Mouse (Mus musculus) left cerebral cortex, adult 18-20 months (tissue): ENCODE measurements around the gene Cib4. TPM values are rescaled to one million over a fixed set of nuclear protein-coding genes. Genes with fewer than 3 reads are reported as not detected.
A peak's percentile ranks its signal among the peaks of the same experiment; 100 is the strongest.

ENCODE experiments used
- DNase-seq, 2 experiments: peaks; one replicate each; pipeline ENCODE4 v3.0.0; 2021 to 2022; ENCODE audit warnings: low spot score in 2 of 2, mixed read lengths in 1 of 2
- total RNA-seq, 2 experiments: library from RNA; stranded (reverse); gene quantifications; 2 replicates each; pipeline ENCODE4 v1.2.3; 2021

Cib4 gene
- total RNA-seq, 2 experiments from 2014 or later: not detected

DNA sequence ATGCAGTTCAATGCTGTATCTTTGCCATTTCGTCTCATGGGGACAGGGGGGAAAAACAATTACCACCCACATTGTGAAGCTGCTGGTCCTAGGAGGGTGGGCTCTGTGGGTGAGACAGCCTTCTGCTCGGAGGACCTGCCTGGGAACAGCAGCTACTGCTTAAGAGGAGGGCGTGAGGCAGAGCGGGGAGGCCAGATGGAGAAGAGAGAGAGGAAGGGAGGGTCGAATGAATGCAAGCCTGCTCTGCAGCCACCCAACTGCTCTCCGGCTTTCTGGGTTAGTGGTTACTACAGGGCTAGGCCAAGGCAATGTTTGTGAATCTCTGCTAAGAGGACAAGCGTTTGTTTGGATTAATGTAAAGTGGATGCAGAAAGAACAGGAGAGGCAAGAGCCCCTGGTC lies 26.1 kb downstream of the Cib4 start:
- DNase-seq: no peak

DNA sequence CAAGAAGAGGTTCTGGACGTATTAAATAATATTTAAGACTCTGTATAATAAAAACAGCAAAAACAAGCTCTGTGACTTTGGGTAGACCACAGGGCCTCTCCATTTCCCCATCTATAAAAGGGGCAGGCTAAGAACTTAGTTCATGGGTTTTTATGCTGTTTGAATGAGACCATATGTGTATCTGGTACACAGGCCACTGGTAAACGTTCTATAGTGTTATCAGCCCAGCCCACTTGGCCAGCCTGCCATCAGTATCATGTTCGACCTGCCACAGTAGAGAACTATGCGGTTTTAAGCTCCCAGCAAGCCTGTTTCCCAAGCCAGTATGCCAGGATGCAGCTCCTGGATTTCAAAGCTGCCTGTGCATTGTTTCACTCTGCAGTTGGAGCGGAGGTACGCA lies 27.1 kb downstream of the Cib4 start:
- DNase-seq: no peak

GRCm38 (mm10) chr5:30518108-30518507 lies 27.5 kb downstream of the Cib4 start:
- DNase-seq: no peak

GRCm38 (mm10) chr5:30516376-30516775 lies 29.3 kb downstream of the Cib4 start:
- peak; percentile 49 to 63 for DNase-seq

GRCm38 (mm10) chr5:30513111-30513510 lies 32.5 kb downstream of the Cib4 start:
- DNase-seq: no peak

- no peak for DNase-seq
These were observed 48.3 kb downstream of the Cib4 start for GRCm38 (mm10) chr5:30497299-30497698.

DNA sequence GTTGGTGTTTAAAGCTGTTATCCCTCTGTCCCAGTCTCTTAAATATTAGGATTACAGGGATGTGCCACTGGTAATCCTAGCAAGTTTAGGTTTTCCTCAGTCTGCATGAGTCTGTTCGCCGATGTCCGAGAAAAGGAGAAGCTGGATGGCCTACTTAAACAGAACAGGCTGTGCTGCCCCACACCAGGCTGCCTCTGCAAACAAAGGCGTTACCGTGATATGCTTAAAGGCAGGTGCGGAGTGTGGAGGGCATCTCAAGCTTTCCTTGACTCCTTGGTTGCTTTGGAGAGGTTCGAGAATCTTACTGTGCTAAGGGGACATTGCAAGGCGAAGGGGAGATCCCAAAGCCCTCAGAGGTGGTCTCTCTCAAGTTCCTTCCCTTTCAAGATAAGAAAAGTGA lies 48.8 kb downstream of the Cib4 start:
- no peak for DNase-seq

- no peak for DNase-seq
These were observed 50.3 kb downstream of the Cib4 start for GRCm38 (mm10) chr5:30495288-30495687.

DNA sequence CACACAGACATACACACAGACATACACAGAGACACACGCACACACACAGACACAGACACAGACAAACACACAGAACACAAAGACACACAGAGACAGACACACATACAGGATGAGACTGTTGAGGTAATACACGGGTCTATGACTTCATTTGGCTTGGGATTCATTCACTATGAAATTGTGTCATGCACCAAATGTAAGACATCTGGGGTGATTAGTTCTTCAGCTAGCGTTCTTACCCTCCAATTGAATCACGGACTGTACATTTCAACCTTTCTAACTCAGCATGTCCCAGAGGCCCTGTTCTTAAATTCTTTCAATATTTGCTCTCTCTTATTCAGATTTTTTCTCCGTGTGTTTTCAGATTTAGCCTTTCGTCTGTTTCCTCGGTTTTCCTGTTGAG lies 51.0 kb downstream of the Cib4 start:
- DNase-seq: no peak

- no peak for DNase-seq
These were observed 51.9 kb downstream of the Cib4 start for GRCm38 (mm10) chr5:30493723-30494122.

DNA sequence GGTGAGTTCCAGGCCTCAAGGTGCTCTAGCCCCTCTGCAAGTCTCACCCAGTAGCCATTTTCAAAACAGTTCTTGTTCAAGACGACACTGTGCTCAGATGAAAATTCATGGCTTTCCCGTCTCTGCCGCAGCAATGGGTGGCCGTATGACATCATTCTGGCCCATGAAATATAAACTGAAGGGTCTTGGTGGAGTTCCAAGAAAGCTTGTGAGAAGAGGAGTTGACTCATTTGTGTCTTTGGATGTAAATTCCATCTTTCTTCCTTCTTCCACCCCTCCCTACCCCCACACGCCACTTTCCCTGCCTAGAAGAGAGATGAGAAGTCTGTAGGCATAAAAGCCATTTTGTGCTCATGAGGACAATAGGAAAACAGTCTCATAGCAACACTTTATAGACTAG lies 54.8 kb downstream of the Cib4 start:
- no peak for DNase-seq

DNA sequence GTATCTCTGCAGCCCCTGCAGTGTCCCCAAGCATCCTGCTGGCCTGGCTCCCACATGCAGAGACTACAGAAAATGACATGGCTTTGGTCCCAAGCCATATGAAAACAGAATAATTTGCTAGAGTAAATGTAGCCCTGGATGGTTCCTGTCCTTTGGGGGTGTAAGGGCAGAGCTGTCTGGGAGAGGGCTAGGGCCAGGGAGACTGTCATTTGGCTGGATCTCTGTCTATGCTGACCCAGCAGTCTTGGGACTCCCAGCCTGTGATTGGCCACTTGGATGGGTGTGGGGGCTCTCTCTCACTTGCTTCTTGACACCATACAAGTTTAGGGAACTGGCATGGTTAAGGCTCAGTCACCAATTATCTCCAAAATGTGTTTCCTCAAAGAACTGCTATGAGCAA lies 55.4 kb downstream of the Cib4 start:
- DNase-seq: no peak

GRCm38 (mm10) chr5:30485136-30485535 lies 60.5 kb downstream of the Cib4 start:
- DNase-seq: no peak

- DNase-seq: no peak
These were observed 61.0 kb downstream of the Cib4 start for GRCm38 (mm10) chr5:30484591-30484990.

GRCm38 (mm10) chr5:30483533-30483932 lies 62.1 kb downstream of the Cib4 start:
- DNase-seq: no peak

DNA sequence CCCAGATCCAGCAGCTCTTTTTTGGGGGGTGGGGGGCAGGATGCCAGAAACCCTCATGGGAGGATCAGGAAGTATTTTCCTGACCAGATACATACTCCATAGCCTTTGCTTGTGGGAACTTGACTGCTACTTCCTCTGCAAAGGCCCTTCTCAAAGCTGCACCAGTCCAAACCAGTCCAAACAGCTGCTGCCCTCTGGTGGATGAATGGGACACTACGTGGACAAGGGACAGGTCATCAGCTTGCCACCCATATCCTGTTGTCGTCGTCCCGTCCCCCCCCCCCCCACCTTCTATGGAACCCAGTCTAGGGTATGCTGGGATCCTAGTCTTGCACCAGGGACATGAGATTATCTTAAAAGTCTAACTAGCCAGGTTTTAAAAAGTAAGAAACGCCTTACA lies 63.3 kb downstream of the Cib4 start:
- peak; percentile 67 to 74 for DNase-seq

DNA sequence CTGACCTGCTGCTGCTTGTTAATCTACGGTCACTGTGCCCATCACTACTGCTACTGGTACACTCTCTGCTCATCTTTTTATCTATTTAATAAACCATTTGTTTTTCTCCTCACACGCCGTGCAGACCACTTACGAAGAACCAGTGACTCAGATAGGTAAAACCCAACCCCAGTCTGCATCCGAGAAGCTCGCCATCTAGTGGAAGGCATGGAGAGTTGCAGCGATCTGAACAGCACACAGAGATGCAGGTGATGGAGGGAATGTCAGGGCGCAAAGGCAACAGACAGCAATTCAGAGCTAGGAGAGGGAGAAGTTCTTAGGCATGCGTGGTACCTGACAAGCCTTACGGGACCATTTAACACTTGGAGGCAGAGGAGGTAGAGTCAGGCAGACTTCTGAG lies 69.1 kb downstream of the Cib4 start:
- DNase-seq: peak; percentile 34 to 45

- DNase-seq: no peak
These were observed 73.5 kb downstream of the Cib4 start for GRCm38 (mm10) chr5:30472148-30472547.

DNA sequence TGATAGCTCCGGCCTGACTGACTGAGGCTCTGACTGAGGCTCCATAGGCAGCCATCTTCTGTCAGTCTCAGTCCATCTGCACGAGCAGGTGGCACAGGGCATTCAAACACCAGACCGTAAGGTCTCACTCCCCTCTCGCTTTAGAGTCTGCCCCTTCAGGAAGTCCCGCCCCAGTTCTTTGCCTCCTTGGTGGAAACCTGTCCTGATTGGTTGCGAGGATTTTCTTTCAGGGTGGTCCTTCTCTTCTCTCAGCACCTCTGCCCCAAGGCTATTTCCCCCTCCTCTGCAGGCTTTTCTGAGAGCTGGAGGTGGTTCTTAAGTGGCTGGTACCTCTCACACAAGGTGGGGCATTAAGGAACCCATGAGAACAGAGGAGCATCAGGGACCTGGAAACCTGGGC lies 75.2 kb downstream of the Cib4 start:
- no peak for DNase-seq

- no peak for DNase-seq
These were observed 79.3 kb downstream of the Cib4 start for GRCm38 (mm10) chr5:30466315-30466714.

DNA sequence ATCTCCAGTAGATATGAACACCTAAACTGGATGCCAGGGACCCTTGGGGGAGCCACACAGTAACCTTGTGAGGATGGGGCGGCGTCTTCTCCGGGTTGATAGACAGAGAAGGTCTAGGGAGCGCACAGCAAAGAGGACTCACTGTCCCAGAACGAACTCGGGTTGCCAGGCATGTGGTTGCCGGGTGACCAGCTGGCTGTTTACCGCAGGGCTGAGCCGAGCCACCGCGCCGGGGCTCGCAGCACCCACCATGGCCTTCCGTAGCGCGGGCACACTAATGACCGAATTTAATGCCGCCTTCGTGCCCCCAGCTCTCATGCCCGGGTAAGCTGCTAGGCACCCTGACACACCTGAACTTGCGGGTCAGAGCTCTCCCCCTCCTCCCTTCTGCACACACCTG lies 79.8 kb downstream of the Cib4 start, which contains the start of gene 1700001C02Rik:
TSS of gene 1700001C02Rik (plus strand) at position 187 of the 400 bp plus-strand sequence.
- no peak for DNase-seq

DNA sequence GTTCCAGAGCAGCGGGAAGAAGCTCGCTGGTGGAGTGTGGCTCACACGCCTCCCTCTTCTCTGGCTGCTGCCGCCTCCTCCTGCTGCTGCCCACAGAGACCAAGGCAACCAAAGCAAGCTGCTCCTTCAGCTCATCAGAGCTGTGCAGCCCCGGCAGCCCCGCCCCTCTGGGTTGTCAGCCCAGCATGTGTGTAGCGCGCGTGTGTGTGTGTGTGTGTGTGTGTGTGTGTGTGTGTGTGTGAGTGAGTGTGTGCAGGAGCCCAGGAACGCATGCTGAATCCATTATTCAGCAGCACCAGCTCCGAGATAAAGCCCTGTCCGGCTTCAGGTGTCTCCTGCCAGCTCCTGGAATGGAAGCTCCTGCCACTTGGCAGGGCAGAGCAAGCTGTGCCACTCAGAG lies 83.8 kb downstream of the Cib4 start, which contains the start of gene Otof:
TSS of gene Otof (minus strand) at position 112 of the 400 bp plus-strand sequence.
- peak; percentile 56 to 74 for DNase-seq

GRCm38 (mm10) chr5:30460155-30460554 lies 85.5 kb downstream of the Cib4 start:
- DNase-seq: no peak

- peak; percentile 18 to 38 for DNase-seq
These were observed 89.6 kb downstream of the Cib4 start for GRCm38 (mm10) chr5:30456056-30456455.
